Mouse (Mus musculus): ENCODE measurements around the gene Trim33. TPM values are rescaled to one million over a fixed set of nuclear protein-coding genes. Genes with fewer than 3 reads are reported as not detected.

The Trim33 gene
- polyA plus RNA-seq, 1 experiment from 2014 or later, result 31.1 TPM

DNA sequence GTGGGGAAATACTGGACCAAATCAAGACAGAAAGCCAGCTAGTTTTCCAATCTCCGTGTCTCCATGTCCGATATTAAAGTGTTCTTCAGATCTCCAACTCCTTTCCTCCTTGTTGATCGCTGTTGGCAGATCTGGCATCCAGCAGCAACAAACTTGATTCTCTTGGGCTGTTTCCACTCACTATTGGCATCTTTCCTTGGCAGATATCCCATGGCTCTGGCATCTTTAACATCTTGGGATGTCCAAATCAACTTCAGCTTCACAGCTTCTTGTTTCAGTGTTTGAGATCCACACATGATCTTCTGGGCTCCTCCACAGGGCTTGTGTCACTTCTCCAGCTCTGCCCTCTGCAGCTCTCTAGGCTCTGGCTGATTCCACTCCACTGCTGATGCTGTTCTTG, 89.6 kb downstream of the Trim33 start:
- H3K36me3 ChIP-seq (replicated peaks), result no peaks in the 10 kb centered on the region
- WGBS, result 89% methylated on average over 3 of the region's 3 CpGs
- no peak for DNase-seq (ENCODE audit: extremely low spot score, low spot score)
- no peaks in the 10 kb centered on the region for H3K27me3 ChIP-seq (ENCODE audit: poor library complexity, severe bottlenecking)
- H3K27ac ChIP-seq, result no peak overlapping the region
- no peaks in the 10 kb centered on the region for H3K9me3 ChIP-seq
- no peak overlapping the region for H3K4me3 ChIP-seq
- peaks cover 8% of the 10 kb centered on the region for H3K4me1 ChIP-seq

- Histone ChIP-seq H3K9me3 (no peaks in the 10 kb centered on the region), H3K27ac (no peak overlapping the region), H3K27me3 (ENCODE audit: poor library complexity, severe bottlenecking) (no peaks in the 10 kb centered on the region), H3K4me3 (no peak overlapping the region), H3K36me3 (replicated peaks) (no peaks in the 10 kb centered on the region), H3K4me1 (no peaks in the 10 kb centered on the region)
- WGBS, result 32% methylated on average over 8 of the region's 8 CpGs
- DNase-seq (ENCODE audit: extremely low spot score, low spot score), result no peak
Observed at GRCm38 (mm10) chr3:103374028-103374427, 94.9 kb downstream of the Trim33 start.

DNA sequence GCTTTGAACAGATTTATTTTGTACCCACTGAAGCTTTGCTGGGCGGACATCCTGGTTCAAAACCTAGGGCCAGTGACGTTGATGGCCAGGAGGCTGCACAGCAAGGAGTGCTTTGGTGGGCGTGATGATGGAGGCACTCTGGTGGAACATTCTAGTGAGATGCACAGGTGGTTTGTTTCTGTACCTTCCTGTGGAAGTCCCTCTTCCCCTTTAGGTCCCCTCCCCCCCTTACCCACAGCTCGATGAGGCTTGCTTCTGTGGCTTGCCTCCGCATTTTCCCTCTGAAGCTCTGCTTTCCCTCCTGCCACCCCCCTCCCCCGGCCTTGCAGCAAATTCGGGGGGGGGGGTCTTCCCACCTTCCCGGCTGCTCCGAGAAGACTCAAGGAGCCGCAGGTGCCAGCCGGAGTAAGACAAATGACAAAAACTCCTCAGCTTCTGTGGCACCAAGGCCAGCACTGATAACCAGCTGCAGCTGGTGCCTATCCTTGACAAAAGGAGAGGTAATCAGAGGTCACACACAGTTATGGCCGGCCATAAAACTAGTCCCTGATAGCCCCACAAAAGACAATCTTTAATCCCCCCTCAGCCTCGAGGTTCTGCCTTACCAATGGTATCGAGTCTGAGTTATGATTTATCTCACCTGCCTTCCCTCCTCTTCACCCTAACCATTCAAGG, 96.2 kb downstream of the Trim33 start:
- H3K27me3 ChIP-seq (ENCODE audit: poor library complexity, severe bottlenecking), result no peaks in the 10 kb centered on the region
- no peaks in the 10 kb centered on the region for H3K9me3 ChIP-seq
- 78% methylated on average over 14 of the region's 14 CpGs for WGBS
- no peak overlapping the region for H3K27ac ChIP-seq
- peak; percentile 7 for DNase-seq (ENCODE audit: extremely low spot score, low spot score)
- no peaks in the 10 kb centered on the region for H3K36me3 ChIP-seq (replicated peaks)
- peaks cover 5% of the 10 kb centered on the region; the same call in 1 of the 2 replicates for H3K4me1 ChIP-seq
- H3K4me3 ChIP-seq, result no peak overlapping the region

- no peaks in the 10 kb centered on the region for H3K27me3 ChIP-seq (ENCODE audit: poor library complexity, severe bottlenecking)
- no peak overlapping the region for H3K27ac ChIP-seq
- peaks cover 4% of the 10 kb centered on the region; the same call in 1 of the 2 replicates for H3K9me3 ChIP-seq
- DNase-seq (ENCODE audit: extremely low spot score, low spot score), result no peak
- H3K4me1 ChIP-seq, result peaks cover 6% of the 10 kb centered on the region; the same call in 1 of the 2 replicates
- H3K4me3 ChIP-seq, result no peak overlapping the region
- H3K36me3 ChIP-seq (replicated peaks), result no peaks in the 10 kb centered on the region
Observed at GRCm38 (mm10) chr3:103378018-103378417, 98.9 kb downstream of the Trim33 start.

- Histone ChIP-seq H3K4me3 (no peak overlapping the region), H3K36me3 (replicated peaks) (no peaks in the 10 kb centered on the region), H3K27me3 (ENCODE audit: poor library complexity, severe bottlenecking) (no peaks in the 10 kb centered on the region), H3K9me3 (peaks cover 5% of the 10 kb centered on the region; the same call in 1 of the 2 replicates), H3K4me1 (peaks cover 13% of the 10 kb centered on the region), H3K27ac (no peak overlapping the region)
- 73% methylated on average over 3 of the region's 3 CpGs for WGBS
- no peak for DNase-seq (ENCODE audit: extremely low spot score, low spot score)
Observed at GRCm38 (mm10) chr3:103379371-103379770, 100.3 kb downstream of the Trim33 start.

DNA sequence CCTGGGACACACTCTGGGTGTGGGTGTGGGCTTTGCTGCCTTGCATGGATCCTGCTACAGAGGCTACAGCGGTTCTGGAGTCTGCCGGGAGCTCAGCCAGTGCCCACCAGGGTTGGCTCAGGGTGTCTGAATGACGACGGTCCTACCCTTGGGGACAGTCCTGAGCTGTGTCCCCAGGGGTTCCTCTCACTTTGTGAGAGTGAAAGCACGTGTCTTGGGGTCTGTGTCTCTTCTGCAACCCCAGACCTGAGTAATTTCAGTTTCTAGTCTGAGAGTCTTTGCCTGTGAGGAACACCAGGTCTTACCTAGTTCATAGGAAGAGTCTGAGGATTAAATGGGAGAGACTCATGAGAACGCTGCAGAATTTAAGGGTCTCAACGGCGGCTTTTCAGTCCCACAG, 101.7 kb downstream of the Trim33 start:
- H3K4me1 ChIP-seq, result peaks cover 13% of the 10 kb centered on the region
- no peaks in the 10 kb centered on the region for H3K36me3 ChIP-seq (replicated peaks)
- H3K27ac ChIP-seq, result no peak overlapping the region
- no peak for DNase-seq (ENCODE audit: extremely low spot score, low spot score)
- H3K9me3 ChIP-seq, result peaks cover 5% of the 10 kb centered on the region; the same call in 1 of the 2 replicates
- WGBS, result 93% methylated on average over 8 of the region's 8 CpGs
- no peak overlapping the region for H3K4me3 ChIP-seq
- no peaks in the 10 kb centered on the region for H3K27me3 ChIP-seq (ENCODE audit: poor library complexity, severe bottlenecking)

GRCm38 (mm10) chr3:103381441-103381840, 102.3 kb downstream of the Trim33 start:
- DNase-seq (ENCODE audit: extremely low spot score, low spot score), result no peak
- H3K9me3 ChIP-seq, result peaks cover 5% of the 10 kb centered on the region; the same call in 1 of the 2 replicates
- no peak overlapping the region for H3K4me3 ChIP-seq
- H3K4me1 ChIP-seq, result peaks cover 13% of the 10 kb centered on the region
- no peak overlapping the region for H3K27ac ChIP-seq
- 95% methylated on average over 6 of the region's 6 CpGs for WGBS
- H3K27me3 ChIP-seq (ENCODE audit: poor library complexity, severe bottlenecking), result no peaks in the 10 kb centered on the region
- no peaks in the 10 kb centered on the region for H3K36me3 ChIP-seq (replicated peaks)

DNA sequence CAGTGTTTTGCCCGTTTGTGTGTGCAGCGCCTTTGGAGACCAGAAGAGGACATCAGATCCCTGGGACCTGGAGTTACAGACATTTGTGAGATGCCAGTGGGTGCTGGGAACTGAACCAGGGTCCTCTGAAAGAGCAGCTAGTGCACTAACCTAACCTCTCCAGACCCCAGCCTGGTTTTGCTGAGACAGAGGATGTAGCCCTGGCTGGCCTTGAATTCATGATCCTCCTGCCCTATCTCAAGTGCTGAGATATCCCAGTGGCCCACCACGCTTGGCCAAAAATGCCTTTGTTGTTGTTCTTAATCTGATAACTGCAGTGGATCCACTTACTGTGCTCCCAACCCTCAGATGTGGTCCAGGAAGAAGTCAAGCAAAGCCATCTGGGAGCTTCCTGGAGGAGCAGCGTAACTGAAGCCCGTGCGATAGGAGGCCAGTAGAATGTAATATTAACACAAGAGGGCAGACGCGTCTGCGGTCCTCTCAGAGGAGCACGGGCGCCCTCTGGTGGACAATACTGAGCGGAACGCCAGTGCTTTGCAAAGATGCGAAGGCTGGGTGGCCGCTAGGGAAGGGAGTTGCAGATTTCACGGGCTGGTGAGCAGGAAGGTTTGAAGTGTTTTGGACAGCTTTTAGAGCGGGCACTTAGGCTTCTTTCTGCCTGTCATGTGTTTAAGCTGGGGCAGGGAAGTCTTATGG, 103.9 kb downstream of the Trim33 start:
- H3K27ac ChIP-seq, result no peak overlapping the region
- H3K9me3 ChIP-seq, result peaks cover 5% of the 10 kb centered on the region; the same call in 1 of the 2 replicates
- DNase-seq (ENCODE audit: extremely low spot score, low spot score), result peak; percentile 89
- 23% methylated on average over 17 of the region's 17 CpGs for WGBS
- no peaks in the 10 kb centered on the region for H3K36me3 ChIP-seq (replicated peaks)
- no peak overlapping the region for H3K4me3 ChIP-seq
- H3K4me1 ChIP-seq, result peaks cover 13% of the 10 kb centered on the region
- H3K27me3 ChIP-seq (ENCODE audit: poor library complexity, severe bottlenecking), result no peaks in the 10 kb centered on the region

GRCm38 (mm10) chr3:103384486-103384885, 105.4 kb downstream of the Trim33 start:
- DNase-seq (ENCODE audit: extremely low spot score, low spot score), result no peak
- Histone ChIP-seq H3K36me3 (replicated peaks) (no peaks in the 10 kb centered on the region), H3K27me3 (ENCODE audit: poor library complexity, severe bottlenecking) (no peaks in the 10 kb centered on the region), H3K4me1 (peaks cover 10% of the 10 kb centered on the region), H3K9me3 (peaks cover 5% of the 10 kb centered on the region; the same call in 1 of the 2 replicates), H3K4me3 (no peak overlapping the region), H3K27ac (no peak overlapping the region)
- 92% methylated on average over 7 of the region's 7 CpGs for WGBS

- Histone ChIP-seq H3K27me3 (ENCODE audit: poor library complexity, severe bottlenecking) (no peaks in the 10 kb centered on the region), H3K27ac (no peak overlapping the region), H3K9me3 (peaks cover 5% of the 10 kb centered on the region; the same call in 1 of the 2 replicates), H3K36me3 (replicated peaks) (no peaks in the 10 kb centered on the region), H3K4me1 (peaks cover 8% of the 10 kb centered on the region), H3K4me3 (no peak overlapping the region)
- WGBS, result 88% methylated on average over 5 of the region's 5 CpGs
- DNase-seq (ENCODE audit: extremely low spot score, low spot score), result no peak
Observed at GRCm38 (mm10) chr3:103384949-103385348, 105.9 kb downstream of the Trim33 start.

DNA sequence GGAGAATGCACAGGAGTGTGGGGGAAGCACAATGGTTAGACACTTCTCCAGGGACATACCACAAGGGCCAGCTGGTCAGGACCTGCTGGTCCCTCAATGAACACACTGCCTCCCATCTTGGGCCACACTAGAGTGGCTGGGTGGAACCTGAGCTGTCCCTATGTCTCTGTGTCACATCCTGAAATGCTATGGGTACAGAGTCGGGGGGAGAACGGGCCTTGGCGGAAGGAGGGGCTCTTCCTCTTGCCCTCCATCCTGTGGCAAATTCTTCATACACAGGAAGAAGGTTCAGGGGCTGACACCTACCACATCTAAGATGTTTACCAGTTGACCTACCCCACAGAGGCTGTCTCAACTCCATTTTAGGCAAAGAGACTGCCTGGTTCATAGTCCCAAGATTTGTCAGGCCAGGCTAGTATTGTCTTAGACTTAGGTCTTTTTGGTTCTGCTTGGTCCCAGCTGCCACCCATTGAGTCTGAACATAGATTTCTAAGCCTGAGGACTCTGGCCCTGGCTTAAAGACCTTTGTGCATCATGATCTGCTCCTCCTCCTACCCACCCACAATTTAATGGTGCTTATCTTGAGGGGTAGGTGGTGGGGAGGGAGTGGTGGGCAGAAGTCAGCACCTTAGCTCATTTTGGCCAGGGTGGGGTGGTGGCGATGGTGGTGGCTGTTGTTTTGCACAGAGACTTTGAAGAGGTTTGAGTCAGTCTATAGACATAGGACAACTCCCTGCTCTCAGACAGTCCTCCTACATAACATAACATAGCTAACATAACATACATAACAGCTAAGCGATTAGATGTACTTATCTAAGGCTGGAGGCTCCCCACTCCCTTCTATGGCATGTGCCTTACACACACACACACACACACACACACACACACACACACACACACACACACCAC, 106.5 kb downstream of the Trim33 start:
- 91% methylated on average over 5 of the region's 5 CpGs for WGBS

GRCm38 (mm10) chr3:103386292-103387031, 107.4 kb downstream of the Trim33 start:
- DNase-seq (ENCODE audit: extremely low spot score, low spot score), result no peak
- Histone ChIP-seq H3K36me3 (replicated peaks) (no peaks in the 10 kb centered on the region), H3K27me3 (ENCODE audit: poor library complexity, severe bottlenecking) (no peaks in the 10 kb centered on the region), H3K27ac (no peak overlapping the region), H3K9me3 (peaks cover 5% of the 10 kb centered on the region; the same call in 1 of the 2 replicates), H3K4me1 (peaks cover 8% of the 10 kb centered on the region), H3K4me3 (no peak overlapping the region)
- 93% methylated on average over 16 of the region's 16 CpGs for WGBS

More for the DNA sequence above, 106.5 kb downstream of the Trim33 start:
- H3K27me3 ChIP-seq (ENCODE audit: poor library complexity, severe bottlenecking), result no peaks in the 10 kb centered on the region
- no peaks in the 10 kb centered on the region for H3K36me3 ChIP-seq (replicated peaks)
- no peak overlapping the region for H3K4me3 ChIP-seq
- DNase-seq (ENCODE audit: extremely low spot score, low spot score), result no peak
- no peak overlapping the region for H3K27ac ChIP-seq
- H3K4me1 ChIP-seq, result peaks cover 8% of the 10 kb centered on the region
- peaks cover 5% of the 10 kb centered on the region; the same call in 1 of the 2 replicates for H3K9me3 ChIP-seq
